Mouse (Mus musculus) embryo, embryonic 10.5 days (tissue): ENCODE measurements around the gene Parvg.
A peak's percentile ranks its signal among the peaks of the same experiment; 100 is the strongest.

ENCODE experiments used
- DNase-seq: peaks from one replicate; pipeline ENCODE4 v3.0.0-alpha.2; 2015; ENCODE audit warnings: low spot score

Parvg gene

GRCm38 (mm10) chr15:84305333-84305732 lies 18.5 kb upstream of the Parvg start:
- DNase-seq = no peak

GRCm38 (mm10) chr15:84310271-84310670 lies 13.6 kb upstream of the Parvg start:
- no peak for DNase-seq

- DNase-seq = no peak
Observed at GRCm38 (mm10) chr15:84311295-84312085, 12.3 kb upstream of the Parvg start.

GRCm38 (mm10) chr15:84312878-84313565 lies 10.8 kb upstream of the Parvg start:
- peak; percentile 42 for DNase-seq

GRCm38 (mm10) chr15:84313566-84313878 lies 10.3 kb upstream of the Parvg start:
- DNase-seq = peak; percentile 19

GRCm38 (mm10) chr15:84314420-84315080 lies 9.3 kb upstream of the Parvg start:
- DNase-seq = peak; percentile 27

- DNase-seq = peak; percentile 28
Observed at GRCm38 (mm10) chr15:84315276-84316046, 8.4 kb upstream of the Parvg start.

GRCm38 (mm10) chr15:84319393-84319792 lies 4.4 kb upstream of the Parvg start:
- DNase-seq = no peak

GRCm38 (mm10) chr15:84321544-84322174 lies 2.2 kb upstream of the Parvg start:
- no peak for DNase-seq

- DNase-seq = no peak
Observed at GRCm38 (mm10) chr15:84324870-84325553, 1.2 kb downstream of the Parvg start.

GRCm38 (mm10) chr15:84325736-84326135 lies 1.9 kb downstream of the Parvg start:
- DNase-seq = no peak

GRCm38 (mm10) chr15:84328870-84329269 lies 5.0 kb downstream of the Parvg start:
- no peak for DNase-seq

- DNase-seq = no peak
Observed at GRCm38 (mm10) chr15:84329940-84330339, 6.1 kb downstream of the Parvg start.

- DNase-seq = no peak
Observed at GRCm38 (mm10) chr15:84331066-84331612, 7.3 kb downstream of the Parvg start.

GRCm38 (mm10) chr15:84336281-84336817 lies 12.5 kb downstream of the Parvg start:
- no peak for DNase-seq

- no peak for DNase-seq
Observed at GRCm38 (mm10) chr15:84337599-84337998, 13.8 kb downstream of the Parvg start.

GRCm38 (mm10) chr15:84340926-84341325 lies 17.1 kb downstream of the Parvg start:
- DNase-seq = no peak

- DNase-seq = no peak
Observed at GRCm38 (mm10) chr15:84348769-84349168, 24.9 kb downstream of the Parvg start.

- peak; percentile 76 for DNase-seq
Observed at GRCm38 (mm10) chr15:84349915-84350738, 26.3 kb downstream of the Parvg start.

- DNase-seq = no peak
Observed at GRCm38 (mm10) chr15:84351342-84351741, 27.5 kb downstream of the Parvg start.
